Mouse (Mus musculus) T-helper 2 cell (primary cell): Measurements from ENCODE around the gene Zcchc10.

Experiments
- in situ Hi-C: fragments of 300-600 bp; cut with MboI, MseI; formaldehyde crosslinking; loops from one replicate; pipeline ENCODE4 v1.15.1; 2025; ENCODE audit warnings: high pct_unique_total_duplicates

Zcchc10 gene

DNA sequence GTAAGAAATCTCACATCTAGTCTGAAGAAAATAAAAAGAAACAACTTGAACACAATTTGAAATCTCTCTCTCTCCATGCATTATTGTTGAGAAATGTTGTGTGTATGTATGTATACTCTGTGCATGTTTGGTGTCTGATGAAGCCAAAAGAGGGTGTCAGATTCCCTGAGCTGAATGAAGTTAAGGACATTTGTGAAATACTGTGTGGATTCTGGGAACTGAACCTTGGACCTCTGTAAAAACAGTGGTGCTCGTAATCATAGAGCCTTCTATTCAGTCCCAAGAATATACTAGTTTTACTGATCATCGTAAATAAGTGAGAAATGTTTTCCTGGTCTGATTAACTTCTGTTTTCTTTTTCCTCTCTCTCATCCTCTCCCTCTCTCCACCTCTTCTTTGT lies 42.6 kb downstream of the Zcchc10 start:
- in situ Hi-C loops: no loop called here

GRCm38 (mm10) chr11:53378918-53379317 lies 54.4 kb downstream of the Zcchc10 start:
- in situ Hi-C loops: loop anchor here (10.0 kb wide), 1 partner anchor 114 kb away; no protein-coding TSS in a partner anchor
